Mouse (Mus musculus) mouse embryonic stem cell (cell line): ENCODE results near the gene Trpm3.

ENCODE experiments used
- in situ Hi-C, 2 experiments: fragments of 300-500 bp; cut with MboI; formaldehyde crosslinking; loops; 1 replicate in 1 of 2; 3 replicates in 1 of 2; pipeline ENCODE4 v1.14.3; 2019 to 2020; ENCODE audit warnings: low sequenced_read_pairs in 2 of 2, low pct_unique_long_range_greater_than_20kb in 1 of 2, mixed read lengths in 1 of 2; ENCODE audit not compliant: unreplicated experiment in 1 of 2

Gene Trpm3

GRCm38 (mm10) chr19:22303021-22303951 is 164.4 kb downstream of the Trpm3 start:
- in situ Hi-C loops: loop anchor here (25.0 kb wide), 2 partner anchors 466 to 541 kb away; no protein-coding TSS in a partner anchor

GRCm38 (mm10) chr19:22303952-22304655 is 165.3 kb downstream of the Trpm3 start:
- in situ Hi-C loops: loop anchor here (25.0 kb wide), 2 partner anchors 467 to 542 kb away; no protein-coding TSS in a partner anchor

GRCm38 (mm10) chr19:22308081-22308480 is 169.2 kb downstream of the Trpm3 start:
- in situ Hi-C loops: loop anchor here (25.0 kb wide), 2 partner anchors 471 to 546 kb away; no protein-coding TSS in a partner anchor

- in situ Hi-C loops: loop anchor here (25.0 kb wide), 2 partner anchors 480 to 555 kb away; no protein-coding TSS in a partner anchor
Measured at GRCm38 (mm10) chr19:22317306-22317705, 178.5 kb downstream of the Trpm3 start.

GRCm38 (mm10) chr19:22326813-22327212 is 188.0 kb downstream of the Trpm3 start:
- in situ Hi-C loops: loop anchor here in 1 of 2 experiments (25.0 kb wide), 1 partner anchor 560 kb away; no protein-coding TSS in a partner anchor

GRCm38 (mm10) chr19:22327226-22327625 is 188.4 kb downstream of the Trpm3 start:
- in situ Hi-C loops: loop anchor here in 1 of 2 experiments (25.0 kb wide), 1 partner anchor 560 kb away; no protein-coding TSS in a partner anchor

GRCm38 (mm10) chr19:22336278-22336677 is 197.4 kb downstream of the Trpm3 start:
- in situ Hi-C loops: loop anchor here in 1 of 2 experiments (25.0 kb wide), 1 partner anchor 551 kb away; no protein-coding TSS in a partner anchor

- in situ Hi-C loops: loop anchor here in 1 of 2 experiments (25.0 kb wide), 1 partner anchor 550 kb away; no protein-coding TSS in a partner anchor
Measured at GRCm38 (mm10) chr19:22337468-22337867, 198.6 kb downstream of the Trpm3 start.

- in situ Hi-C loops: loop anchor here in 1 of 2 experiments (25.0 kb wide), 1 partner anchor 548 kb away; no protein-coding TSS in a partner anchor
Measured at GRCm38 (mm10) chr19:22338927-22339326, 200.1 kb downstream of the Trpm3 start.

- in situ Hi-C loops: no loop called here
Measured at GRCm38 (mm10) chr19:22354037-22354541, 215.2 kb downstream of the Trpm3 start.

- in situ Hi-C loops: no loop called here
Measured at GRCm38 (mm10) chr19:22386890-22387289, 248.0 kb downstream of the Trpm3 start.

GRCm38 (mm10) chr19:22394700-22395099 is 255.9 kb downstream of the Trpm3 start:
- in situ Hi-C loops: no loop called here

GRCm38 (mm10) chr19:22404049-22404448 is 265.2 kb downstream of the Trpm3 start:
- in situ Hi-C loops: no loop called here

- in situ Hi-C loops: no loop called here
Measured at GRCm38 (mm10) chr19:22418239-22418638, 279.4 kb downstream of the Trpm3 start.

- in situ Hi-C loops: no loop called here
Measured at GRCm38 (mm10) chr19:22437207-22437606, 298.4 kb downstream of the Trpm3 start.

- in situ Hi-C loops: no loop called here
Measured at GRCm38 (mm10) chr19:22447418-22448339, 308.8 kb downstream of the Trpm3 start.
